Mouse (Mus musculus) stomach, adult 2 months (tissue): ENCODE measurements around the gene Defb18. TPM values are rescaled to one million over a fixed set of nuclear protein-coding genes. Genes with fewer than 3 reads are reported as not detected.

Experiments used
- polyA plus RNA-seq: library from polyadenylated mRNA; depleted of rRNA; stranded (reverse); fragments of >200 nt; gene quantifications from 2 replicates; pipeline ENCODE4 v1.2.3, GENCODE M21; 2012; rRNA removed

Gene Defb18
- polyA plus RNA-seq, result not detected in 2 replicates

GRCm38 (mm10) chr1:18237343-18237742 is at the start of gene Defb18:
Gene Defb18, minus strand, starts transcription at chr1:18237443.

GRCm38 (mm10) chr1:18265038-18265437 is 27.8 kb upstream of the Defb18 start, which contains the start of gene Defb41:
Gene Defb41, minus strand, starts transcription at chr1:18265138.

Other genes starting within 250 kb of the Defb18 start
- gene Crisp4, start 91.5 kb downstream of the Defb18 start, polyA plus RNA-seq, result not detected in 2 replicates
- not detected in 2 replicates for gene Defb41, start 27.7 kb upstream of the Defb18 start, polyA plus RNA-seq